Mouse (Mus musculus): ENCODE results near the gene BC030867. TPM values are rescaled to one million over a fixed set of nuclear protein-coding genes. Genes with fewer than 3 reads are reported as not detected.

BC030867 gene
- total and polyA plus RNA-seq, 3 experiments = 20.0 to 51.7 (median 36.2) TPM

DNA sequence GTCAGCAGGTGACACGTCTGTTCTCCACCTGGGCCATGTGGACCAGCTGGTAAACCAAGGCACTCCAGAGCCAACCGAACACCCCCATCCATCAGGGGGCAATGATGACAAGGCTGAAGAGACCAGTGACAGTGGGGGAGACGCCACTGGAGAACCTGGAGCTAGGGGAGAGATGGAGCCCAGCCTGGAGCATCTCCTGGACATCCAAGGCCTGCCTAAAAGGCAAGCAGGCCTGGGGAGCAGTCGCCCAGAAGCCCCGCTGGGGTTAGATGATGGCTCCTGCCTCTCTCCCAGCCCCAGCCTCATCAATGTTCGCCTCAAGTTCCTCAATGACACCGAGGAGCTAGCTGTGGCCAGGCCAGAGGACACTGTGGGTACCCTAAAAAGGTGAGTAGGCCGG is 38.8 kb downstream of the BC030867 start:
- Histone ChIP-seq H3K9me3 (replicated peaks; ENCODE audit: insufficient read depth, low read length) (no peaks in the 10 kb centered on the region), H3K79me2 (ENCODE audit: control insufficient read depth, insufficient read depth, low read length, poor library complexity) (peaks cover 9% of the 10 kb centered on the region), H3K27me3 (ENCODE audit: control insufficient read depth in 1 of 2, insufficient read depth in 2 of 2, low read length in 2 of 2) (no peaks in the 10 kb centered on the region), H3K36me3 (ENCODE audit: control insufficient read depth in 1 of 2, insufficient read depth in 2 of 2, low read length in 2 of 2) (peaks cover 0 to 6% of the 10 kb centered on the region in 2 experiments; a peak in 3 of 4 replicates), H3K4me3 (ENCODE audit: control insufficient read depth in 1 of 2, insufficient read depth in 1 of 2, low read depth in 2 of 2, low read length in 2 of 2) (no peak overlapping the region), H3K9ac (ENCODE audit: control insufficient read depth, low read depth, low read length, poor library complexity, severe bottlenecking) (no peak overlapping the region), H3K4me1 (ENCODE audit: control insufficient read depth in 1 of 2, insufficient read depth in 2 of 2, low read length in 2 of 2) (peaks cover 0 to 3% of the 10 kb centered on the region in 2 experiments; a peak in 2 of 4 replicates), H3K27ac (ENCODE audit: control insufficient read depth, low read depth, low read length) (no peak overlapping the region)
- no peak for TF ChIP-seq GABPA (IDR thresholded peaks at IDR 0.05; ENCODE audit: low read depth, low read length)
- TF ChIP-seq RCOR1 (IDR thresholded peaks at IDR 0.05; ENCODE audit: low read depth, low read length) = no peak
- TF ChIP-seq MYB (IDR thresholded peaks at IDR 0.05; ENCODE audit: low read depth, low read length) = no peak
- no peak for TF ChIP-seq TAL1 (IDR thresholded peaks at IDR 0.05; ENCODE audit: low read length)
- TF ChIP-seq SIN3A (IDR thresholded peaks at IDR 0.05; ENCODE audit: low read length) = no peak
- TF ChIP-seq USF1 (IDR thresholded peaks at IDR 0.05; ENCODE audit: low read depth, low read length) = no peak
- TF ChIP-seq POLR2AphosphoS2 (IDR thresholded peaks at IDR 0.05; ENCODE audit: low read length) = peak; percentile 10; the same call in 1 of the 2 replicates
- no peak for TF ChIP-seq NRF1 (IDR thresholded peaks at IDR 0.05; ENCODE audit: insufficient read depth, low read depth, low read length, poor library complexity, severe bottlenecking)
- no peak for DNase-seq (ENCODE audit: low read depth, low spot score)

DNA sequence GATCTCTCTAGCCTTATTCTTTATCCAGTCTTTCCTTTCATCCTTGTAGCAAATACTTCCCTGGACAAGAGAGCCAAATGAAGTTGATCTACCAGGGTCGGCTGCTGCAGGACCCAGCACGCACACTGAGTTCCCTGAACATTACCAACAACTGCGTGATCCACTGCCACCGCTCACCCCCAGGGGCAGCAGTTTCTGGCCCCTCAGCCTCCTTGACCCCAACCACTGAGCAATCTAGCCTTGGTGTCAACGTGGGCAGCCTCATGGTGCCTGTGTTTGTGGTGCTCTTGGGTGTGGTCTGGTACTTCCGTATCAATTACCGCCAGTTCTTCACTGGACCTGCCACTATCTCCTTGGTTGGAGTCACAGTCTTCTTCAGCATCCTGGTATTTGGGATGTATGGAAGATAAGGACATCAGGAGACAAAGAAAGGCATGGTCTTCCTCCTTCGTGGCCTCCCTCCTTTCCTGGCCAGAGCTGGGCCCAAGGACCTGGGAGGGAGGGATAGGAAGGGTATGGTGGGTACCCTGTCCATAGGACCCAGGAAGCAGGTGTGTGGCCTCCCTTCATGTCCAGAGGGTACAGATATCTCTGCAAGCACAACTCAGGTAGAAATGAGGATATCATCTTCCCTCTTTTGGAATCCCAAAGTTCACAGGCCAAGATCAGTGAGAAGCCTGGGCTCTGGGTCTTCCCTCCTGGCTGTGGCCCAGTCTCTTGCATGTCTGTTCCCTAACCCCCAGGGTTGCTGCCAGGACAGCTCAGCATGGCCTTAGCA is 39.5 kb downstream of the BC030867 start:
- Histone ChIP-seq H3K36me3 (ENCODE audit: control insufficient read depth in 1 of 2, insufficient read depth in 2 of 2, low read length in 2 of 2) (peaks cover 0 to 6% of the 10 kb centered on the region in 2 experiments; a peak in 3 of 4 replicates), H3K4me3 (ENCODE audit: control insufficient read depth in 1 of 2, insufficient read depth in 1 of 2, low read depth in 2 of 2, low read length in 2 of 2) (no peak overlapping the region), H3K79me2 (ENCODE audit: control insufficient read depth, insufficient read depth, low read length, poor library complexity) (peaks cover 9% of the 10 kb centered on the region), H3K9ac (ENCODE audit: control insufficient read depth, low read depth, low read length, poor library complexity, severe bottlenecking) (no peak overlapping the region), H3K27me3 (ENCODE audit: control insufficient read depth in 1 of 2, insufficient read depth in 2 of 2, low read length in 2 of 2) (no peaks in the 10 kb centered on the region), H3K27ac (ENCODE audit: control insufficient read depth, low read depth, low read length) (no peak overlapping the region), H3K4me1 (ENCODE audit: control insufficient read depth in 1 of 2, insufficient read depth in 2 of 2, low read length in 2 of 2) (peaks cover 0 to 3% of the 10 kb centered on the region in 2 experiments; a peak in 2 of 4 replicates), H3K9me3 (replicated peaks; ENCODE audit: insufficient read depth, low read length) (no peaks in the 10 kb centered on the region)
- no peak for TF ChIP-seq NRF1 (IDR thresholded peaks at IDR 0.05; ENCODE audit: insufficient read depth, low read depth, low read length, poor library complexity, severe bottlenecking)
- TF ChIP-seq POLR2AphosphoS2 (IDR thresholded peaks at IDR 0.05; ENCODE audit: low read length) = 0 out of 2 replicates have a peak, but pooled peaks have one; percentile 4
- DNase-seq (ENCODE audit: low read depth, low spot score) = no peak

DNA sequence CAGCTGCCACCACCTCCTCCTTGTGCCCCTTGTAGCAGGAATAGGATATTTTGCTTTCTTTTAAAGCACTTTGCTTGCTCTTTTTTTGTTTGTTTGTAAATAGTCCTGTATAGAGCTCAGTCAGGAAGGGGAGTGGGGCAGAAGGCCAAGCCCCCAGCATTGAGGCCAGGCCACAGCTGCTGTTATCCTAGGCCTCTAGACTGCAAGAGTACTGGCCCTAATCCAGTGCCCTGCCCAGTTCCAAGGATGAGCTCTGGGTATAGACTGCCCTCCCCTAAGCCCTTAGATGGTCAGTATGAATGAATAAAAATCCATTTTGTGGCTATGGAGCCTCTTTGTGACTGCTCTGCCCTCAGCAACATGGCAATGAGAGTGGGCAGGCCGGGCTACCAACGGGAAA is 40.2 kb downstream of the BC030867 start:
- Histone ChIP-seq H3K36me3 (ENCODE audit: control insufficient read depth in 1 of 2, insufficient read depth in 2 of 2, low read length in 2 of 2) (peaks cover 2 to 6% of the 10 kb centered on the region in 2 experiments; a peak in 3 of 4 replicates), H3K9ac (ENCODE audit: control insufficient read depth, low read depth, low read length, poor library complexity, severe bottlenecking) (no peak overlapping the region), H3K4me3 (ENCODE audit: control insufficient read depth in 1 of 2, insufficient read depth in 1 of 2, low read depth in 2 of 2, low read length in 2 of 2) (no peak overlapping the region), H3K79me2 (ENCODE audit: control insufficient read depth, insufficient read depth, low read length, poor library complexity) (peaks cover 9% of the 10 kb centered on the region), H3K9me3 (replicated peaks; ENCODE audit: insufficient read depth, low read length) (no peaks in the 10 kb centered on the region), H3K27me3 (ENCODE audit: control insufficient read depth in 1 of 2, insufficient read depth in 2 of 2, low read length in 2 of 2) (no peaks in the 10 kb centered on the region), H3K4me1 (ENCODE audit: control insufficient read depth in 1 of 2, insufficient read depth in 2 of 2, low read length in 2 of 2) (peaks cover 0 to 3% of the 10 kb centered on the region in 2 experiments; a peak in 2 of 4 replicates), H3K27ac (ENCODE audit: control insufficient read depth, low read depth, low read length) (no peak overlapping the region)
- DNase-seq (ENCODE audit: low read depth, low spot score) = no peak
- no peak for TF ChIP-seq ZNF384 (IDR thresholded peaks at IDR 0.05; ENCODE audit: low read depth, low read length)
- no peak for TF ChIP-seq MYC (IDR thresholded peaks at IDR 0.05; ENCODE audit: low read depth, low read length)
- no peak for TF ChIP-seq USF1 (IDR thresholded peaks at IDR 0.05; ENCODE audit: low read depth, low read length)
- TF ChIP-seq BHLHE40 (IDR thresholded peaks at IDR 0.05; ENCODE audit: borderline replicate concordance, low read depth, low read length) = no peak
- no peak for TF ChIP-seq MYB (IDR thresholded peaks at IDR 0.05; ENCODE audit: low read depth, low read length)
